Mouse (Mus musculus) liver, postnatal 0 days (tissue): ENCODE data around the gene Gm28042. TPM values are rescaled to one million over a fixed set of nuclear protein-coding genes. Genes with fewer than 3 reads are reported as not detected.

ENCODE experiments used
- ATAC-seq: fragments of 200-750 bp; cut with Nextera tagmentation; 2 replicates; pipeline ENCODE4 v1.8.0; 2017; ENCODE audit warnings: mild to moderate bottlenecking, moderate library complexity
- DNase-seq: peaks from one replicate; pipeline ENCODE4 v3.0.0-alpha.2; 2016
- H3K27ac ChIP-seq: fragments of 300-500 bp; sonication (generic); 2 replicates; pipeline ENCODE4 v1.5.1; 2014; ENCODE audit warnings: antibody characterized with exemption, moderate library complexity, mild to moderate bottlenecking, low read depth
- H3K27me3 ChIP-seq: fragments of 300-500 bp; sonication (generic); 2 replicates; pipeline ENCODE4 v1.6.1; 2014; ENCODE audit warnings: low read length, control low read depth, mixed read lengths; ENCODE audit not compliant: insufficient read depth
- H3K36me3 ChIP-seq: fragments of 300-500 bp; sonication (generic); replicated peaks from 2 replicates; pipeline ENCODE4 v1.6.1; 2014; ENCODE audit warnings: mild to moderate bottlenecking, control low read depth, low read length, moderate library complexity, mixed read lengths; ENCODE audit not compliant: insufficient read depth
- H3K4me1 ChIP-seq: fragments of 300-500 bp; sonication (generic); 2 replicates; pipeline ENCODE4 v1.6.1; 2014; ENCODE audit warnings: antibody characterized with exemption, mild to moderate bottlenecking, control low read depth; ENCODE audit not compliant: insufficient read depth
- H3K4me2 ChIP-seq: fragments of 300-500 bp; sonication (generic); 2 replicates; pipeline ENCODE4 v1.6.1; 2014; ENCODE audit warnings: low read depth, mild to moderate bottlenecking, low read length, moderate library complexity, mixed read lengths
- H3K4me3 ChIP-seq: fragments of 300-500 bp; sonication (generic); 2 replicates; pipeline ENCODE4 v1.5.1; 2014; ENCODE audit warnings: low read depth, low read length
- H3K9ac ChIP-seq: fragments of 300-500 bp; sonication (generic); replicated peaks from 2 replicates; pipeline ENCODE4 v1.6.1; 2014; ENCODE audit warnings: mild to moderate bottlenecking, moderate library complexity
- H3K9me3 ChIP-seq: fragments of 300-500 bp; sonication (generic); 2 replicates; pipeline ENCODE4 v1.6.1; 2016; ENCODE audit warnings: mild to moderate bottlenecking, control low read depth, low read length, mixed read lengths
- CTCF ChIP-seq: sonication (generic); IDR thresholded peaks from 2 replicates; pipeline ENCODE4 v1.5.1; 2016; ENCODE audit warnings: antibody characterized with exemption, low read depth
- EP300 ChIP-seq: IDR thresholded peaks from 2 replicates; pipeline ENCODE4 v1.6.1; 2016; ENCODE audit warnings: antibody characterized with exemption, low read depth, mild to moderate bottlenecking
- WGBS: fragments of 180-500 bp; shearing (Covaris S2); extraction: QIAGEN DNeasy Blood & Tissue Kit; methylation state at CpG from one replicate; pipeline ENCODE4 v1.1.7; 2014; ENCODE audit not compliant: insufficient replicate concordance; 5-methylcytosine and 5-hydroxymethylcytosine counted together
- polyA plus RNA-seq: library from polyadenylated mRNA; unstranded; fragments of >200 nt; fragmentation: Nextera tagmentation; extraction: Ambion mirVana; gene quantifications from 2 replicates; pipeline ENCODE4 v1.2.1, GENCODE M21; 2015

The Gm28042 gene
- polyA plus RNA-seq, 1 experiment from 2014 or later = 0.13 TPM

- Histone ChIP-seq H3K4me2 (no peak overlapping the region), H3K9me3 (no peaks in the 10 kb centered on the region), H3K4me3 (no peak overlapping the region), H3K36me3 (no peaks in the 10 kb centered on the region), H3K9ac (no peak overlapping the region), H3K27ac (no peak overlapping the region), H3K4me1 (no peaks in the 10 kb centered on the region), H3K27me3 (no peaks in the 10 kb centered on the region)
- TF ChIP-seq CTCF (no peak), EP300 (no peak)
- no peak for DNase-seq
- ATAC-seq = no peak
- 55% methylated on average over 4 of the region's 4 CpGs for WGBS
Measured at GRCm38 (mm10) chr2:119988952-119989351, 38.3 kb upstream of the Gm28042 start.

DNA sequence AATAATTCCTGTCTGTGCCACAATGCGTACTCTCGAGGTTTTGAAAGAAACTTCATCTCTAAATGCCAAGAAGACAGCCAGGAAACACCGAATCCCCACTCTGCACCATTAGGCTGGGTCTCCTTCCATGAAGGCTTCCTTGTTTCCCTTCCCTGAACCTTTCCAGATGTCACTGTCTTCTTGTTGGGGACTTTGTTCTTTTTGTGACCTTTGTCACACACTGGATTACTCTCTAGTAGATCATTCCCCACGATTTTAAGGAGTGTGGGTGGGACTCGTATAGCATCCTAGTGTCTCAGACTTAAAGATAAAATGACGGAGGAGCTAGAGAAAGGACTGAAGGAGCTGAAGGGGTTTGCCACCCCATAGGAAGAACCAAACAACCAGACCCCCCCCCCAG, 36.4 kb upstream of the Gm28042 start:
- no peak overlapping the region for H3K4me3 ChIP-seq
- 81% methylated on average over 6 of the region's 6 CpGs for WGBS
- no peaks in the 10 kb centered on the region; the same call in 1 of the 2 replicates for H3K4me1 ChIP-seq
- no peak for ATAC-seq
- no peak overlapping the region for H3K27ac ChIP-seq
- TF ChIP-seq CTCF = no peak
- TF ChIP-seq EP300 = no peak
- no peak overlapping the region for H3K4me2 ChIP-seq
- H3K36me3 ChIP-seq = no peaks in the 10 kb centered on the region
- H3K27me3 ChIP-seq = no peaks in the 10 kb centered on the region
- DNase-seq = no peak
- H3K9me3 ChIP-seq = no peaks in the 10 kb centered on the region
- H3K9ac ChIP-seq = no peak overlapping the region

- ATAC-seq = peak; percentile 92
- no peak for TF ChIP-seq CTCF
- no peak for TF ChIP-seq EP300
- 66% methylated on average over 2 of the region's 2 CpGs for WGBS
Measured at GRCm38 (mm10) chr2:119992349-119992748, 34.9 kb upstream of the Gm28042 start.

DNA sequence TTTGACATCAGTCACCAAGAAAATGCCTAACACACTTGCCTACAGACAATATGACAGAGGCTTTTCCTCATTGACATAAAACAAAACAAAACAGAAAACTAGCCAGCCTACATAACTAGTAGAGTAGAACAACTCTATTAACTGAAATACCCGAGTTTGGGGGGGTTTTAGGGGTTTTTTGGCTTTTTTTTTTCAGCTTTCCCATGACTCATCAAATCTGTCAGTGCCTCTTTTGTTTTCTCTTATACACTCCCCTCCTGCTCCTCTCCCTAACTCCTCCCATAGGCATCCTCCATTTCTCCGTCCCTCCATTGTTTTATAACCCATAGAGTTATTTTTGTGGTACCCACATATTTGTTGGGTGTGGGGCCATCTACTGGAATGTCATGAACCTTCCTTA, 33.8 kb upstream of the Gm28042 start:
- H3K36me3 ChIP-seq = no peaks in the 10 kb centered on the region
- no peak overlapping the region for H3K4me2 ChIP-seq
- no peak overlapping the region for H3K4me3 ChIP-seq
- H3K27me3 ChIP-seq = no peaks in the 10 kb centered on the region
- no peak overlapping the region for H3K27ac ChIP-seq
- no peaks in the 10 kb centered on the region; the same call in 1 of the 2 replicates for H3K4me1 ChIP-seq
- ATAC-seq = no peak
- H3K9ac ChIP-seq = no peak overlapping the region; the same call in 1 of the 2 replicates
- TF ChIP-seq CTCF (no peak), EP300 (no peak)
- no peak for DNase-seq
- 54% methylated on average over 2 of the region's 2 CpGs for WGBS
- H3K9me3 ChIP-seq = no peaks in the 10 kb centered on the region

More at GRCm38 (mm10) chr2:119992349-119992748, 34.9 kb upstream of the Gm28042 start:
- Histone ChIP-seq H3K9ac (no peak overlapping the region), H3K4me3 (no peak overlapping the region), H3K36me3 (no peaks in the 10 kb centered on the region), H3K27ac (no peak overlapping the region), H3K4me2 (no peak overlapping the region), H3K27me3 (no peaks in the 10 kb centered on the region), H3K4me1 (no peaks in the 10 kb centered on the region; the same call in 1 of the 2 replicates), H3K9me3 (no peaks in the 10 kb centered on the region)
- peak; percentile 19 for DNase-seq

DNA sequence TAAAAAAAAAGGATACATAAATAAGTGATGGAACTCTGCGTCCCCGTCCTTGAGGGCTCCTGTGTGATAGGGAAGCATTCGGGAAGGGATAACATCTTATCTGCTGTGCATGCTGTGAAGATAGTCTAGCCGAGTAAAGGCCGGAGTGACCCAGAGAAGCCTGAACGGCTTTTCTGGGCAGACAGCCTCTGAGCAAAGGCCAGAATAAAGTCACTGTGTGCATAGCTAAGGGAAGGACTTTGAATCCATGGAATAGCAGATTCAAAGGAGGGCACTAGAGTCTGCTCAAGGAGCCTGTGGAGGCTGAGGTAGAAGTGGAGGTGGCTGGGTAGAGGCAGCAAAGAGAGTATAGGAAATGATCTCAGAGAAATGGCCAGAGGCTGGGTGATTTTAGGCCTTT, 32.5 kb upstream of the Gm28042 start:
- no peak for TF ChIP-seq EP300
- H3K27me3 ChIP-seq = no peaks in the 10 kb centered on the region
- H3K9me3 ChIP-seq = no peaks in the 10 kb centered on the region
- DNase-seq = no peak
- WGBS = 51% methylated on average over 6 of the region's 6 CpGs
- H3K4me1 ChIP-seq = no peaks in the 10 kb centered on the region; the same call in 1 of the 2 replicates
- ATAC-seq = no peak
- H3K27ac ChIP-seq = no peak overlapping the region
- no peak overlapping the region for H3K4me3 ChIP-seq
- no peaks in the 10 kb centered on the region for H3K36me3 ChIP-seq
- no peak overlapping the region for H3K4me2 ChIP-seq
- H3K9ac ChIP-seq = no peak overlapping the region

GRCm38 (mm10) chr2:119995391-119996281, 31.7 kb upstream of the Gm28042 start:
- Histone ChIP-seq H3K27me3 (no peaks in the 10 kb centered on the region), H3K9ac (no peak overlapping the region), H3K4me2 (no peak overlapping the region), H3K4me1 (no peaks in the 10 kb centered on the region; the same call in 1 of the 2 replicates), H3K9me3 (no peaks in the 10 kb centered on the region), H3K36me3 (no peaks in the 10 kb centered on the region), H3K4me3 (no peak overlapping the region), H3K27ac (peak overlapping the region; percentile 58)
- WGBS = 44% methylated on average over 9 of the region's 9 CpGs
- no peak for ATAC-seq
- TF ChIP-seq CTCF (no peak), EP300 (no peak)
- DNase-seq = peak; percentile 20
